Mouse (Mus musculus): Measurements from ENCODE around the gene Gdi2.
"Not testable (repeated sequence)": the region's sequence is repeated elsewhere in the genome, so short reads cannot be mapped to it uniquely, and the experiment has no call there.

DNA sequence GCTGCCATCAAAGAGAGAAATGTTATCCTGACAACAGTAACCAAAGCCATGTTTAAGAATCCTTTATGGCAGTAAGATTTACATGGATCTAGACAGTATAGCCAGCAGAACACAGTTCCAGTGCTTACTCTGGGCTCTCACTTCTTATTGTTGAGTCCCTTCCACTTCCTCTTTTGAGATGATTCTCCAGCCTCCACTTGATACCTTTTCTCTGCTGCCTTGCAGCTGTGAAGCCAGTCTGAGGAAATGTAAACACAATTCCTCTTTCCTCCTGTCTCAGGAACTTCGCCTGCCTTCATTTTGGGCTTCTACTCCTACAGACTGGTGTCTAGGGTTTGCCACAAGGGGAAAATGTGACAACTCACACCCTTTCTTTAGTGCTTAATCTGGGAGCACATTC, 17.9 kb upstream of the Gdi2 start:
- TF ChIP-seq POLR2A (IDR thresholded peaks at IDR 0.05; ENCODE audit: low read depth, low read length); CTCF (IDR thresholded peaks at IDR 0.05; ENCODE audit: extremely low read depth, insufficient read length, insufficient replicate concordance, low read depth, low read length): not testable (repeated sequence)

Data from small intestine, adult 2 months (tissue).